ENCODE assay signal across 8 mouse cellular contexts in genomic region chr7:19023357-19023814, GRCm38 (mm10). TPM values are rescaled to one million over a fixed set of nuclear protein-coding genes. Genes with fewer than 3 reads are reported as not detected.
DNase-seq lines count a peak whose midpoint lies in the region; ATAC-seq lines count a peak whose summit lies in the region.

Gene Foxa3 (minus strand): TSS chr7:19023538.

- peak within 1 kb of the TSS; percentile 76 for H3K4me2 ChIP-seq in embryonic facial prominence, embryonic 15.5 days (replicated peaks)
- peak within 1 kb of the TSS; percentile 95 for H3K4me2 ChIP-seq in heart, embryonic 16.5 days (ENCODE audit: low read depth, low read length)
- peak within 1 kb of the TSS; percentile 68 for H3K4me2 ChIP-seq in stomach, embryonic 16.5 days (ENCODE audit: low read depth, low read length)

- peak within 1 kb of the TSS; percentile 84 for H3K9ac ChIP-seq in embryonic facial prominence, embryonic 15.5 days
- peak within 1 kb of the TSS; percentile 97 for H3K9ac ChIP-seq in heart, embryonic 16.5 days (ENCODE audit: low read length)
- H3K9ac ChIP-seq in stomach, embryonic 16.5 days (ENCODE audit: low read length): peak within 1 kb of the TSS; percentile 95

- no peaks in the 10 kb centered on the region for H3K36me3 ChIP-seq in embryonic facial prominence, embryonic 15.5 days
- H3K36me3 ChIP-seq in heart, embryonic 16.5 days (ENCODE audit: control insufficient read depth, insufficient read depth): no peaks in the 10 kb centered on the region
- no peaks in the 10 kb centered on the region for H3K36me3 ChIP-seq in stomach, embryonic 16.5 days (ENCODE audit: control insufficient read depth, insufficient read depth, low read length)

- 3% methylated on average over 30 of the region's 30 CpGs for WGBS in embryonic facial prominence, embryonic 15.5 days
- 2% methylated on average over 30 of the region's 30 CpGs for WGBS in heart, embryonic 16.5 days
- 3% methylated on average over 30 of the region's 30 CpGs for WGBS in stomach, embryonic 16.5 days

- H3K9me3 ChIP-seq in embryonic facial prominence, embryonic 15.5 days (replicated peaks): no peaks in the 10 kb centered on the region
- no peaks in the 10 kb centered on the region for H3K9me3 ChIP-seq in heart, embryonic 16.5 days (replicated peaks; ENCODE audit: control insufficient read depth, low read length)
- H3K9me3 ChIP-seq in stomach, embryonic 16.5 days (replicated peaks; ENCODE audit: control insufficient read depth, low read length): no peaks in the 10 kb centered on the region

- H3K27me3 ChIP-seq in embryonic facial prominence, embryonic 15.5 days: peaks cover 41% of the 10 kb centered on the region
- peaks cover 26% of the 10 kb centered on the region for H3K27me3 ChIP-seq in heart, embryonic 16.5 days (ENCODE audit: control insufficient read depth, insufficient read depth, low read length)
- H3K27me3 ChIP-seq in stomach, embryonic 16.5 days (ENCODE audit: control insufficient read depth, insufficient read depth, low read length): peaks cover 28% of the 10 kb centered on the region

- H3K4me1 ChIP-seq in embryonic facial prominence, embryonic 15.5 days: peaks cover 24% of the 10 kb centered on the region
- H3K4me1 ChIP-seq in heart, embryonic 16.5 days (ENCODE audit: control insufficient read depth, insufficient read depth, low read length): peaks cover 18% of the 10 kb centered on the region
- peaks cover 18% of the 10 kb centered on the region for H3K4me1 ChIP-seq in stomach, embryonic 16.5 days (ENCODE audit: control insufficient read depth, insufficient read depth, low read length)

- H3K4me3 ChIP-seq in embryonic facial prominence, embryonic 15.5 days (replicated peaks): peak within 1 kb of the TSS; percentile 92
- H3K4me3 ChIP-seq in heart, embryonic 16.5 days (ENCODE audit: low read length): peak within 1 kb of the TSS; percentile 93
- H3K4me3 ChIP-seq in stomach, embryonic 16.5 days (replicated peaks; ENCODE audit: low read length): peak within 1 kb of the TSS; percentile 94

- no peak for ATAC-seq in embryonic facial prominence, embryonic 15.5 days (ENCODE audit: insufficient number of reproducible peaks, low FRiP score, low TSS enrichment, low read depth)
- ATAC-seq in heart, embryonic 16.5 days (replicated peaks; ENCODE audit: extremely low read depth, insufficient read depth, low FRiP score): no peak
- peak; percentile 59 for ATAC-seq in stomach, embryonic 16.5 days (ENCODE audit: insufficient read depth, low FRiP score)

- DNase-seq in 3134 (ENCODE audit: extremely low read depth, insufficient read length, low spot score): peak; percentile 56
- peak; percentile 51 for DNase-seq in Muller cell, postnatal 12 days (ENCODE audit: inconsistent ontology term)
- peak; percentile 63 for DNase-seq in kidney, postnatal 10 days
- DNase-seq in lung, postnatal 36 days: peak; percentile 38
- no peak for DNase-seq in frontal cortex, postnatal 14 days (ENCODE audit: low spot score in 2 of 2)

- H3K27ac ChIP-seq in embryonic facial prominence, embryonic 15.5 days (replicated peaks): peak within 1 kb of the TSS; percentile 71; the same call in 1 of the 2 replicates
- H3K27ac ChIP-seq in heart, embryonic 16.5 days (ENCODE audit: low read length): peak within 1 kb of the TSS; percentile 65
- H3K27ac ChIP-seq in stomach, embryonic 16.5 days (ENCODE audit: low read length): peak within 1 kb of the TSS; percentile 57

RNA-seq across cellular contexts. Expression of gene Foxa3, which starts in this region (rescaled TPM):
- polyA plus RNA-seq in embryonic facial prominence, embryonic 15.5 days (2015; fragmentation: Nextera tagmentation; extraction: Ambion mirVana): 0.58 and 1.3 TPM in 2 replicates
- polyA plus RNA-seq in heart, embryonic 16.5 days (2015; fragmentation: Nextera tagmentation; extraction: Ambion mirVana): 0.17 and 0.37 TPM in 2 replicates
- polyA plus RNA-seq in stomach, embryonic 16.5 days (2015; fragmentation: Nextera tagmentation; extraction: Ambion mirVana): 32.5 and 37.1 TPM in 2 replicates

Comparison
In these comparisons a context has a peak if more than half of its experiments do, and no peak if none do; other contexts are left out.
1. RNA of gene Foxa3 (polyA plus RNA-seq): 32.5 to 37.1 TPM in stomach, embryonic 16.5 days; 0.58 to 1.3 TPM in embryonic facial prominence, embryonic 15.5 days and 0.17 to 0.37 TPM in heart, embryonic 16.5 days; every median in the first group is over 10 times any median in the second.
2. DNase-seq: peak in 3134 (single experiment), Muller cell, postnatal 12 days (single experiment), kidney, postnatal 10 days (single experiment) and lung, postnatal 36 days (single experiment); none in frontal cortex, postnatal 14 days (0 of 2).
3. Peak in every context shown above with its lines, with median percentiles within 50 percentile points of each other: H3K27ac ChIP-seq, H3K4me2 ChIP-seq, H3K4me3 ChIP-seq and H3K9ac ChIP-seq.